Mouse (Mus musculus) midbrain, embryonic 14.5 days (tissue): ENCODE results near the gene Xlr3c. TPM values are rescaled to one million over a fixed set of nuclear protein-coding genes. Genes with fewer than 3 reads are reported as not detected.
A peak's percentile ranks its signal among the peaks of the same experiment; 100 is the strongest.
"Not testable (repeated sequence)": the region's sequence is repeated elsewhere in the genome, so short reads cannot be mapped to it uniquely, and the experiment has no call there.

Source experiments
- ATAC-seq: fragments of 200-750 bp; cut with Nextera tagmentation; 2 replicates; pipeline ENCODE4 v1.8.0; 2017; ENCODE audit warnings: moderate number of reproducible peaks, moderate library complexity; ENCODE audit not compliant: low FRiP score, low TSS enrichment
- DNase-seq: peaks from one replicate; pipeline ENCODE4 v3.0.0-alpha.2; 2015
- H3K27ac ChIP-seq: fragments of 300-500 bp; sonication (generic); replicated peaks from 2 replicates; pipeline ENCODE4 v1.5.1; 2014; ENCODE audit warnings: mild to moderate bottlenecking, low read depth, low read length, moderate library complexity
- H3K27me3 ChIP-seq: fragments of 300-500 bp; sonication (generic); 2 replicates; pipeline ENCODE4 v1.6.1; 2014; ENCODE audit warnings: low read length, control low read depth, mixed read lengths; ENCODE audit not compliant: control insufficient read depth, insufficient read depth
- H3K36me3 ChIP-seq: fragments of 300-500 bp; sonication (generic); 2 replicates; pipeline ENCODE4 v1.6.1; 2014; ENCODE audit warnings: low read length, control low read depth; ENCODE audit not compliant: control insufficient read depth, insufficient read depth
- H3K4me1 ChIP-seq: fragments of 300-500 bp; sonication (generic); 2 replicates; pipeline ENCODE4 v1.6.1; 2014; ENCODE audit warnings: mild to moderate bottlenecking, antibody characterized with exemption, low read length, control low read depth; ENCODE audit not compliant: control insufficient read depth, insufficient read depth
- H3K4me2 ChIP-seq: fragments of 300-500 bp; sonication (generic); 2 replicates; pipeline ENCODE4 v1.6.1; 2014; ENCODE audit warnings: mild to moderate bottlenecking, low read length, moderate library complexity
- H3K4me3 ChIP-seq: fragments of 300-500 bp; sonication (generic); replicated peaks from 2 replicates; pipeline ENCODE4 v1.5.1; 2014; ENCODE audit warnings: low read depth, low read length
- H3K9ac ChIP-seq: fragments of 300-500 bp; sonication (generic); replicated peaks from 2 replicates; pipeline ENCODE4 v1.6.1; 2014; ENCODE audit warnings: mild to moderate bottlenecking, low read length, moderate library complexity
- H3K9me3 ChIP-seq: fragments of 300-500 bp; sonication (generic); 2 replicates; pipeline ENCODE4 v1.6.1; 2016; ENCODE audit warnings: low read length, control low read depth, mixed read lengths; ENCODE audit not compliant: control insufficient read depth
- WGBS: fragments of 180-500 bp; shearing (Covaris S2); extraction: QIAGEN DNeasy Blood & Tissue Kit; methylation state at CpG from one replicate; pipeline ENCODE4 v1.1.7; 2014; 5-methylcytosine and 5-hydroxymethylcytosine counted together
- polyA plus RNA-seq: library from polyadenylated mRNA; unstranded; fragments of >200 nt; fragmentation: Nextera tagmentation; extraction: Ambion mirVana; gene quantifications from 2 replicates; pipeline ENCODE4 v1.2.1, GENCODE M21; 2014

Xlr3c gene
- 0.19 and 0.25 TPM in 2 replicates for polyA plus RNA-seq

DNA sequence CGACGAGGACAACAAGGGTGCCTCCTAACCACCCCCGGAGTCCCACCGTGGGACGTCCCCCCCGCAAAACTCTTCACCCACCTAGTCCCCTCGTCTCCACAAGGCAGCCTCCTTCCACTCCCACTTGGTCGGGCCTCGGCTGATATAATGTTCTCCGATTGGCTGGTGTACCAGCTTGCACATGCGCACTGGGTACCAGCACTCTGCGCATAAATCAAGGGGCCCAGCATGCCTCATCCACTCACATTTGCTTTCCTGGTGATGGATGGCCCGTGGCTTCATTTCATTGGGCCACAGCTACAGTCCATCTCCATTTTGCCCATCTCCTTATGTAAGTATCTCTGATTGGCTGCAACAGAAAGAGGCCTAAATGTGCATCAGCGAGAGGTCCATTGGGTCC lies at the start of gene Xlr3c:
Xlr3c (minus strand) TSS at position 121 of the 400 bp plus-strand sequence.
- not testable (repeated sequence) for H3K4me2 ChIP-seq, H3K9ac ChIP-seq, H3K27me3 ChIP-seq, DNase-seq, ATAC-seq, H3K36me3 ChIP-seq, H3K4me3 ChIP-seq, H3K27ac ChIP-seq, H3K9me3 ChIP-seq, H3K4me1 ChIP-seq
- WGBS = 90% methylated on average over 14 of the region's 14 CpGs

DNA sequence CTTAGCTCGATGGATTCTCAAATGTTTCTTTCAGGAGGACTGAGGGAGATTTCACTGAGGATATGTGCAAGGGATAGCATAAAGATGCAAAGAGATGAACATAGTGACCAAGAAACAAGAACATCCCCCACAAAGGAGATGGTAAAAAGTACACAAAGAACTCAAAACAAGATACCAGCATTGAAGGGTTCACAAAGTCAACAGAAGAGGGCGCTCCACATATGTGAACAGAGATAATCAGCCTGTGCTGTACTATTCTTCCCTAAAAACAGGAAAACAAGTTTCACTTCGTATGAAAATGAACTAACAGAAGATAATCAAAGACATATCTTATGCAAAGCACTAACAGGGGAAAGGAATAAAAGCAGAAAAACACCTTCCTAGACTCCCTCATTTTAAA lies 47.3 kb upstream of the Xlr3c start:
- Histone ChIP-seq H3K9ac (no peak overlapping the region), H3K4me2 (no peak overlapping the region), H3K27me3 (no peaks in the 10 kb centered on the region), H3K4me1 (no peaks in the 10 kb centered on the region), H3K27ac (no peak overlapping the region), H3K36me3 (no peaks in the 10 kb centered on the region), H3K4me3 (no peak overlapping the region), H3K9me3 (no peaks in the 10 kb centered on the region)
- ATAC-seq (no peak), DNase-seq (peak; percentile 67)
- WGBS = 44% methylated on average over 3 of the region's 3 CpGs

GRCm38 (mm10) chrX:73295745-73296144 lies 30.6 kb upstream of the Xlr3c start:
- WGBS = 70% methylated on average over 8 of the region's 10 CpGs
- H3K4me1 ChIP-seq, H3K9ac ChIP-seq, ATAC-seq, H3K9me3 ChIP-seq, H3K27ac ChIP-seq, H3K4me2 ChIP-seq, H3K36me3 ChIP-seq, H3K27me3 ChIP-seq, H3K4me3 ChIP-seq, DNase-seq: not testable (repeated sequence)

GRCm38 (mm10) chrX:73292876-73293275 lies 27.7 kb upstream of the Xlr3c start, which contains the start of the genes Xlr5a and Xlr5c:
Xlr5a (minus strand) TSS chrX:73292976.
Xlr5c (minus strand) TSS chrX:73292976.
- H3K36me3 ChIP-seq, H3K9ac ChIP-seq, H3K4me2 ChIP-seq, H3K4me3 ChIP-seq, ATAC-seq, H3K27me3 ChIP-seq, H3K4me1 ChIP-seq, H3K27ac ChIP-seq, DNase-seq, H3K9me3 ChIP-seq: not testable (repeated sequence)
- WGBS = 92% methylated on average over 15 of the region's 17 CpGs

DNA sequence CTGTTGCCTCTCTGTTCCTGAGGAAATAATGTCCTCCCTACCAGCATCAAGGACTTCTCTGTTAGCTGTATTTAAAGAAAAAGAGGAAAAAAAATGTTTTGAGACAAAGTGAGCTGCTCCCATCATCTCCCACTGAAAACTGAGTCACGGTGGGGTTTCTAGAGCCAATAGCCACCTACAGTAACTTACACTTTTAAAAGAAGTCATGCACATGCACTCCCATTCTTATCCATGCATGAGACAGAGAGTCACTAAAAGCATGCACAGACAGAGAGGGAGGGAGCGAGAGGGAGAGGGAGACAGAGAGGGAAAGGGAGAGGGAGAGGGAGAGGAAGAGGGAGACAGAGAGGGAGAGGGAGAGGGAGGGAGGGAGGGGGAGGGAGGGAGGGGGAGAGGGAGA lies 2.8 kb downstream of the Xlr3c start:
- not testable (repeated sequence) for H3K4me2 ChIP-seq, H3K36me3 ChIP-seq, DNase-seq, H3K4me1 ChIP-seq, H3K4me3 ChIP-seq, H3K9ac ChIP-seq, H3K27me3 ChIP-seq, H3K27ac ChIP-seq, ATAC-seq, H3K9me3 ChIP-seq
- 89% methylated on average over 1 of the region's 2 CpGs for WGBS

DNA sequence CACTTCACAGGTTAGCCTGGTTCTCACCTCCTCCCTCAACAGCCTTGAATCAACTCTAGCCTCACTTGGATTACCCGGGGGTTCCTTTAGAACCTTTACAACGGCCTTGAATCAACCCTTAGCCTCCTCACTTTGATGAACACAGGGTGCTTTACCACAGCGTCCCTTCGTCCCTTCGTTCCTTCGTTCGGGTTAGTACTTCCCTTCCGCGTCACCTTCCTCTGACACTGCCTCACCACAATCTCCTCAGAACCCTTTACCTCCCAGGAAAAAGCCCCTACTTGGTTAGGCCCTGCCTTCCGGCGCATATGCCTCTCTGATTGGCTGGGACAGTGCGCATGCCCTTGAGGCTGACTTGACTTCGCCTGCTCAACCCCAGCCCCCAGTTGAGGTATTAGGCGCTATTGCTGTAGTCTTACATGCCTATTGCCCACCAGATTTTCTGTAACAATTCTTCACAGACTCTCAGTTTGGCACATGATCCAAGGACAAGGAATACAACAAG lies 22.3 kb downstream of the Xlr3c start, which contains the start of gene Xlr4c:
Xlr4c (minus strand) TSS at position 310 of the 505 bp plus-strand sequence.
- 88% methylated on average over 12 of the region's 14 CpGs for WGBS
- H3K4me1 ChIP-seq, H3K9ac ChIP-seq, H3K27ac ChIP-seq, H3K9me3 ChIP-seq, DNase-seq, H3K4me2 ChIP-seq, ATAC-seq, H3K4me3 ChIP-seq, H3K27me3 ChIP-seq, H3K36me3 ChIP-seq: not testable (repeated sequence)

GRCm38 (mm10) chrX:73229288-73229687 lies 35.9 kb downstream of the Xlr3c start:
- Histone ChIP-seq H3K27ac (peak overlapping the region; percentile 92), H3K9ac (peak overlapping the region; percentile 72), H3K4me2 (peak overlapping the region; percentile 58), H3K36me3 (no peaks in the 10 kb centered on the region), H3K27me3 (no peaks in the 10 kb centered on the region), H3K4me3 (peak overlapping the region; percentile 57), H3K4me1 (no peaks in the 10 kb centered on the region), H3K9me3 (no peaks in the 10 kb centered on the region)
- DNase-seq (no peak), ATAC-seq (no peak)
- WGBS = 19% methylated on average over 3 of the region's 3 CpGs

DNA sequence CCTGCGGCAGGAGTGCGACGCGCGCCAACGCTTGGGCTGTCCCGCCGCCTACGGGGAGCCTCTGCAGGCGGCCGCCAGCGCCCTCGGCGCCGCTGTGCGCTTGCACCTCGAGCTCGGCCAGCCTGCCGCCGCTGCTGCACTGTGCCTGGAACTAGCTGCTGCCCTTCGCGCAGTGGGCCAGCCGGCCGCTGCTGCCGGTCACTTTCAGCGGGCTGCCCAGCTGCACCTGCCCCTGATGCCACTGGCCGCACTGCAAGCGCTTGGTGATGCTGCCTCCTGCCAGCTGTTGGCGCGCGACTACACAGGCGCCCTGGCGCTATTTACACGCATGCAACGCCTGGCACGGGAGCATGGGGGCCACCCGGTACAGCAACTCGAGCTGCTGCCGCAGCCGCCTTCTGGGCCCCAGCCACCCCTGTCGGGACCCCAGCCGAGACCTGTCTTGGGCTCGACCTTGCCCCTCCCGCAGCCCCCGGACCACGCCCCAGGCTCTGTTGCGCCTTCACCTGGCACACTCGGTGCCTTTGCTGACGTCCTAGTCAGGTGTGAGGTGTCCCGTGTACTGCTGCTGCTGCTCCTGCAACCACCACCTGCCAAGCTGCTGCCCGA lies 36.5 kb downstream of the Xlr3c start:
- 21% methylated on average over 40 of the region's 51 CpGs for WGBS
- no peaks in the 10 kb centered on the region for H3K9me3 ChIP-seq

More for the DNA sequence above, 36.5 kb downstream of the Xlr3c start:
- Histone ChIP-seq H3K9ac (peak overlapping the region; percentile 72), H3K4me2 (peak overlapping the region; percentile 58), H3K36me3 (no peaks in the 10 kb centered on the region), H3K4me3 (peak overlapping the region; percentile 57), H3K4me1 (no peaks in the 10 kb centered on the region), H3K27ac (peak overlapping the region; percentile 92), H3K27me3 (no peaks in the 10 kb centered on the region)
- ATAC-seq = peak; percentile 72
- DNase-seq = peak; percentile 76
